Mouse (Mus musculus) embryonic fibroblast, embryonic 13.5 days (primary cell): ENCODE measurements around the gene Tmem108. TPM values are rescaled to one million over a fixed set of nuclear protein-coding genes. Genes with fewer than 3 reads are reported as not detected.

Experiments used
- H3K27ac ChIP-seq: 2 replicates; pipeline ENCODE4 v1.5.1; 2012; ENCODE audit warnings: low read length, control low read depth, inconsistent platforms; ENCODE audit not compliant: insufficient read depth
- H3K4me1 ChIP-seq: 2 replicates; pipeline ENCODE4 v1.6.1; 2011; ENCODE audit warnings: low read length; ENCODE audit not compliant: control insufficient read depth, insufficient read depth
- H3K4me3 ChIP-seq: 2 replicates; pipeline ENCODE4 v1.5.1; 2011; ENCODE audit warnings: mild to moderate bottlenecking, control low read depth, low read length; ENCODE audit not compliant: insufficient read depth
- CTCF ChIP-seq: IDR thresholded peaks from 2 replicates; pipeline ENCODE4 v1.5.1; 2011; ENCODE audit warnings: mild to moderate bottlenecking, control low read depth, low read length, moderate library complexity, borderline replicate concordance; ENCODE audit not compliant: insufficient read depth
- POLR2A ChIP-seq: IDR thresholded peaks from 2 replicates; pipeline ENCODE4 v1.6.1; 2011; ENCODE audit warnings: low read depth, mild to moderate bottlenecking, control low read depth, low read length, moderate library complexity
- polyA plus RNA-seq: library from polyadenylated mRNA; stranded (reverse); fragments of >200 nt; gene quantifications from 2 replicates; pipeline ENCODE4 v1.2.4, GENCODE M21; 2011; ENCODE audit warnings: low read depth; ENCODE audit not compliant: missing spikeins, insufficient read length

The Tmem108 gene
- polyA plus RNA-seq, 1 experiment, result 2.6 TPM

DNA sequence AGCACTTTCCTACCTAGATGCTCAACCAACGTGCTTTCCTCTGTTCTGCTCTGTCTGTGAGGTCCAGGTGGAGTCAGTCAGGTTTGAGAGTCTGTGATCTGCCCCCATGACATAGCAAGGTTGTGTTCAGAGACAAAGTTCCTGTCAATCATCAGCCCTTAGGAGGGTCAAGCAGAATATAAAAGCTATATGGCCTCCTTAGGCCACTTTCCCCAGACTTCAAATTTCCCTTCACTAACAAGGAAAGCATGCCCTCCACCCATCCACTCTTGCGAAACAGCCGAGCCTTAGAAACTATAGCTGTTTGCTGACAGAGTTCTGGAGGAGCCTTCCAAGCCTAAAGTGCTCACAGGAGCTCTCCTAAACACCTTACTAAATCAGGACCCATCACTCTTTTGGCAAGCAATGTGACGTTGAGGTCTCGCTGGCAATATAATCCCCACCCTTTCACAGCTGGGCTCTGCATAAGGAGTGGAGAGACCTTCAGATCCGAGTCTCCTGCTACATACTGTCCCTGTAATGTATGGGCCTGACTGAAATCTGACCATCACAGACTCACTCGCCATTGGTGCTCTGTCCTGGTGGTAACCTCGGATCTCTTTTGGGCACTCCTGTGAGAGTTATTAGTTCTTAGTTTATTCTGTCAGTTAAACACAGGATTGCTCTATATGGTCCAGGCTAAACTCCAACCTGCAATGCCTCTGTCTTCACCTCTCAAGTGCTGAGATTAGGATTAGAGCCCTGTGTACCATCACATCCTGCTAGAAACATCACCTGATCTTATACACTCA, 54.4 kb downstream of the Tmem108 start:
- no peak overlapping the region for H3K27ac ChIP-seq
- no peak for TF ChIP-seq POLR2A
- no peak for TF ChIP-seq CTCF
- H3K4me1 ChIP-seq, result no peaks in the 10 kb centered on the region
- H3K4me3 ChIP-seq, result no peak overlapping the region

DNA sequence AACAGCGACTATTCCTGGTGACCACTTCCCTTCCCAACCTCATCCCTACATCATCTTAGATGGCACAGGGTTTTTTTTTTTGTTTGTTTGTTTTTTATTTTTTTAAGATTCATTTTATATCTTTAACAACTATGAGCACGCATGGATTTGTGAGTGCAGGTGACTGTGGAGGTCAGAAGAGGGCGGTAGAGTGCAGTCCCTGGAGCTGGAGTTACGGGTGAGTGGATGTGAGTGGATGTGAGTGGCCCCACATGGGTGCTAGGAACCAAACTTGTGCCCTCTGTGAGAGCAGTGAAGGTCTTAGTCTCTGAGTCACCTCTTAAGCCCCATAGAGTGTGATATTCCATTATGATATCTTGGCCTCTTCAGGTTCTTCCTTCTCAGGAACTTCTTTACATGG, 55.9 kb downstream of the Tmem108 start:
- Histone ChIP-seq H3K4me3 (no peak overlapping the region), H3K4me1 (no peaks in the 10 kb centered on the region), H3K27ac (no peak overlapping the region)
- TF ChIP-seq CTCF, result no peak
- TF ChIP-seq POLR2A, result no peak

DNA sequence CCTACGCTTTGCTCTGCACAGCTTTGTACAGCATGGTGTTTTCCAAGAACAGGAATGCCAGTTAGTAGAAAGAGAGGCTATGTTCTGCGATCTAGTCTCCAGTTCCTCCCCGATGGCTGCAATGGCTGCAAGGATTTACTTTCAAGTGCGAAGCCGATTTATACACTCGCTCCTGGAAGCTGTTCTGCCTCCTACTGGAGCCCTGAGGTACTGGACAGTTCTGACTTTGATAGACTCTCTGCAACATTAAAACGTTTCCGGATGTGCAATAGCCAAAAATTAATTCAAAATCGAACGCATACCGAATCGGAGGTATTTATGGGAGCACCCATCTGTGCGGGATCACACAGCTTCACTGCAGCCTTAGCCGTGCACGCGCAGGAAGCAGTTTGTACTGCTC, 58.6 kb downstream of the Tmem108 start:
- Histone ChIP-seq H3K27ac (no peak overlapping the region), H3K4me1 (no peaks in the 10 kb centered on the region), H3K4me3 (no peak overlapping the region)
- no peak for TF ChIP-seq CTCF
- no peak for TF ChIP-seq POLR2A

DNA sequence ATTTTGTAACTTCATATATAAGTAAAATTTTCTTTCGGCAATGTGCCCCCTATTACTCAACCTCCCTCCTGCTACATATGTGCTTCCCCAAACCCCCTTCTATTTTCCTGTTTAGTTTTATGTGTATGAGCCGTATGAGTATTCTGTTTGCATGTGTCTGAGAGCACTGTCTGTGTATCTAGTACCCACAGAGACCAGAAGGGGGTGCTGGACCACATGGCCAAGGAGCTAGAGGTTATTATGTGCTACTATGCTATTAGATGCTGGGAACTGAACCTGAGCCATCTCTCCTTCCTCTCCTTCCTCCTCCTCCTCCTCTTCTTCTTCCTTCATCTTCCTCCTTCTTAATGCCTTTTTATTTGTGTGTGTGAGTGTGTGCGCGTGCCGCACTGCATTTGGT, 59.2 kb downstream of the Tmem108 start:
- no peak overlapping the region for H3K4me3 ChIP-seq
- H3K4me1 ChIP-seq, result no peaks in the 10 kb centered on the region
- TF ChIP-seq CTCF (no peak), POLR2A (no peak)
- no peak overlapping the region for H3K27ac ChIP-seq

DNA sequence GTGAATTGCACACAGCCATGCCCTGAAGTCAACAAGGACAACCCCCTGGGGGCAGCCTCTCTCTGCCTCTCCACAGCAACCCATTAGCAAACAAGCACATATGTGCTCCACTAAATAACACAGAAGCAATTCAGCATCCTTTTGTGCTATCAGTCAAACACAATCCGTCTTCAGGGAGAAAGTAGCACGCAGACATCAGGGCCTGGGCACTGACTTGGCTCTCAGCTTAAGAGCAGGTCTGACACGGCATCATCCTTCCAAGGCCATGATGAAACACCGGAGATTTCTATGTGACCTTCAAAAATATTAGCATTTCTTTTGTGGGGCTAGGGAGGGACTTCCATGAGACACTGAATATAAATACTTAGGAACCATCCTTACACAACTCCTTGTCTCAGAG, 60.2 kb downstream of the Tmem108 start:
- TF ChIP-seq POLR2A (no peak), CTCF (no peak)
- Histone ChIP-seq H3K4me1 (no peaks in the 10 kb centered on the region), H3K27ac (no peak overlapping the region), H3K4me3 (no peak overlapping the region)

DNA sequence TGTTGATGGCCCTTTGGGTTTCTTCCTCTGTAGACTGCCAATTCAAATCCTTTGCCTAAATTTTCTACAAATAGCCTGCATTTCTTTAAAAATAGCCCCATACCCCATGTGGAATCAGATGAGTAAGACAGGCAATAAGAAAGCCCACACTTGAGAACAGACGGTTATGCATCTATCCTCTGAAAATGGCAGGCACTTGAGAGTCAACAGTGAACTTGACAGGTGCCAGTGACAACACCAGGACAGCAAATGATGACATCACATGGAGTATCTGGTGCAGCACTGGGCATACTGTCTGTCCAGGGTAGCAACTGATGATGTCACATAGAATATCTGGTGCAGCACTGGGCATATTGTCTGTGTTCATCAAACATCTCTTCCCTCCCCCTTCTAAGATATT, 61.4 kb downstream of the Tmem108 start:
- Histone ChIP-seq H3K4me1 (no peaks in the 10 kb centered on the region), H3K4me3 (no peak overlapping the region), H3K27ac (no peak overlapping the region)
- TF ChIP-seq CTCF (no peak), POLR2A (no peak)

DNA sequence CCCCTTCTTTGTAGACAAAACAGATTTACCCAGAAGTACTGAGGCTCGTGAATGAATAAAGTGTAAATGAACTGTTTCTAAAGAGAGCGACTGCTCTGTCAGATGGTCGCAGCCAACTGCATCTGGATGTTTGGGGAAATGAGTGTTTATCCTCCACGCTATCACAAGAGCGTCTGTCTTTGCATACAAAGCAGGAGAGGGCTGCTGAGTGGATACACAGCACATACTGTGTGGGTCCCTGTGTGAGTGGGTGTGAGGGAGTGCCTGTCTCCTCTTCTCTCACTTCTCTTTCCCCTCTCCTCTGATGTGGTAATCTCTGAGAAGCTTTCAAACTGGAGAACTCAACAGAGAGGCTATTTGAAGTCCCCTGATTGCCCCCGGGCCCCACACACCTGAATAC, 64.7 kb downstream of the Tmem108 start:
- no peak overlapping the region for H3K4me3 ChIP-seq
- H3K4me1 ChIP-seq, result no peaks in the 10 kb centered on the region
- H3K27ac ChIP-seq, result no peak overlapping the region
- TF ChIP-seq CTCF (no peak), POLR2A (no peak)

DNA sequence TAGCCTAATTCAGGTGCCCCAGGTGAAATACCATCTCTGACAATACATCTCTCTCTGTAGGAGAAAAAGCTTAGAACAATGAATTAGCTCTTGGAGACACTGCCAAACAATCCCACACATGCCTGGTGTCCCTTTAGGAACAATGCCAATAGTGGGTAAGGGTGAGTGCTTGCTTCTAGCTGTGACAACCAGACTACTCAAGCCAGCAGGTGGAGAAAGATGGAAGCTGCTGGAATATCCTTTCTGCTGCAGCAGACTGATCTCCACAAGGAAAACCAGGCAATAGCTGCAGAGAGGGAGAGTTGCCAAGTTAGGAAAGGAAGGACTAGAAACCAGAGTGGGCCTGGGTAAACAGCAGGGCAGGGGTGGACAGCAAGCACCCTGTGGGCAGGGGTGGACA, 67.8 kb downstream of the Tmem108 start:
- no peak overlapping the region for H3K27ac ChIP-seq
- H3K4me3 ChIP-seq, result no peak overlapping the region
- H3K4me1 ChIP-seq, result peaks cover 4% of the 10 kb centered on the region; the same call in 1 of the 2 replicates
- TF ChIP-seq CTCF (no peak), POLR2A (no peak)

DNA sequence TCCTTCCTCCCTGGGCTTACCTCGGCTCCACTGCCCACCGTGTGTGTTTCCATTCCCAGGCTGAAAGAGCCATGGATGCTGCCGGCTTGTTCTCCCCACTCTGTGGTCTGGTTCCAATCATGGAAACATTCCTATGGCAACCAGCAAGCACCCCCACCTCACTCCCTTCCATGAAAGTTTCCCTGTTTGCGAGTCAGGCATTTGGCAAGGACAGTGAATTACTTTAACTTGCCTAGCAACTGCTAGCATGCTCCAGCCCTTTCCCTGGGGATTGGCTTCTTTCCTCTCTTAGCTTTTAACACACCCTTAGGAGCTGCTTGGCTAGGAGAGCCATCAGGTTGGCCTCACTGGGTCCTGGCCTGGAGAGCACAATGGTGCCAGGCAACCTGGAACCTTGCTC, 68.9 kb downstream of the Tmem108 start:
- no peak overlapping the region for H3K4me3 ChIP-seq
- no peak overlapping the region for H3K27ac ChIP-seq
- H3K4me1 ChIP-seq, result peaks cover 4% of the 10 kb centered on the region; the same call in 1 of the 2 replicates
- TF ChIP-seq CTCF (no peak), POLR2A (no peak)

DNA sequence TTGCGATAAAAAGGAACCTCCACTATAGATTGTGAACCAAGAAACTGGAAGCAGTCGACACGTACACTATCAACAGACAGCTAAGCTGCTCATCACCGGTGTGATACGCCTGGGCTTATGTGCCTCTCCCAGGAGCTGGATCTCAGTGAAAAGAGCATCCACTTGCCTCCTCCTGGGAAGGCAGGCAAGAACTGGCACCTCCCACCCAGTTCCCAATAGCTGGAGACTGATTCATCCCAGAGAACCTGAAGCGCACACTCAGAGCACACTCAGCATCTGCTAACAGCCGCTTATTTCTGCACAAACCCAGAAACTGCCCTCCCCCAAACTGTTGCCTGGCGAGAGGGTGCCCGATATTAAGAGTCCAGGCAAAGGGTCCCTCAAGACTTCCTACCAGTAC, 69.8 kb downstream of the Tmem108 start:
- no peak overlapping the region for H3K4me3 ChIP-seq
- peaks cover 4% of the 10 kb centered on the region; the same call in 1 of the 2 replicates for H3K4me1 ChIP-seq
- TF ChIP-seq CTCF, result no peak
- TF ChIP-seq POLR2A, result no peak
- no peak overlapping the region for H3K27ac ChIP-seq
